Mouse (Mus musculus) cortical plate, adult 2 months (tissue): ENCODE results near the gene Slc16a9.

Experiments
- CTCF ChIP-seq: fragments of 200-500 bp; IDR thresholded peaks from 2 replicates; pipeline ENCODE4 v1.5.1; 2011; ENCODE audit warnings: mild to moderate bottlenecking, control low read depth, low read length; ENCODE audit not compliant: insufficient read depth; ENCODE audit errors: extremely low read depth
- POLR2A ChIP-seq: fragments of 200-500 bp; IDR thresholded peaks from 2 replicates; pipeline ENCODE4 v1.6.1; 2011; ENCODE audit warnings: mild to moderate bottlenecking, low read length, control low read depth; ENCODE audit not compliant: insufficient read depth; ENCODE audit errors: extremely low read depth

GRCm38 (mm10) chr10:70242751-70243444 is 2.0 kb upstream of the Slc16a9 start:
- TF ChIP-seq CTCF (no peak), POLR2A (no peak)
